Mouse (Mus musculus) liver, adult 2 months (tissue): Measurements from ENCODE around the gene Atad1. TPM values are rescaled to one million over a fixed set of nuclear protein-coding genes. Genes with fewer than 3 reads are reported as not detected.

Experiments used
- DNase-seq: peaks from one replicate; pipeline ENCODE4 v3.0.0-alpha.2; 2011; ENCODE audit warnings: low read depth, low spot score; ENCODE audit errors: extremely low read depth
- H3K27ac ChIP-seq: fragments of 200-500 bp; replicated peaks from 2 replicates; pipeline ENCODE4 v1.5.1; 2012; ENCODE audit warnings: low read depth, mild to moderate bottlenecking, control low read depth, inconsistent platforms, low read length; ENCODE audit not compliant: insufficient read depth
- H3K27me3 ChIP-seq: fragments of 200-500 bp; 2 replicates; pipeline ENCODE4 v1.6.1; 2012; ENCODE audit warnings: mild to moderate bottlenecking, moderate library complexity, low read length, inconsistent platforms; ENCODE audit not compliant: control insufficient read depth, insufficient read depth
- H3K36me3 ChIP-seq: fragments of 200-500 bp; 2 replicates; pipeline ENCODE4 v1.6.1; 2012; ENCODE audit warnings: low read length, inconsistent platforms; ENCODE audit not compliant: control insufficient read depth, insufficient read depth
- H3K4me1 ChIP-seq: fragments of 200-500 bp; 2 replicates; pipeline ENCODE4 v1.6.1; 2011; ENCODE audit warnings: low read length; ENCODE audit not compliant: control insufficient read depth, insufficient read depth
- H3K4me3 ChIP-seq: fragments of 200-500 bp; 2 replicates; pipeline ENCODE4 v1.5.1; 2011; ENCODE audit warnings: low read depth, mild to moderate bottlenecking, control low read depth, low read length, moderate library complexity; ENCODE audit not compliant: insufficient read depth
- H3K79me2 ChIP-seq: fragments of 200-500 bp; 2 replicates; pipeline ENCODE4 v1.6.1; 2012; ENCODE audit warnings: inconsistent platforms, mild to moderate bottlenecking, low read length, moderate library complexity; ENCODE audit not compliant: control insufficient read depth, insufficient read depth
- H3K9ac ChIP-seq: fragments of 200-500 bp; 2 replicates; pipeline ENCODE4 v1.6.1; 2012; ENCODE audit warnings: low read depth, mild to moderate bottlenecking, control low read depth, inconsistent platforms, low read length
- CTCF ChIP-seq: fragments of 200-500 bp; IDR thresholded peaks from 2 replicates; pipeline ENCODE4 v1.5.1; 2011; ENCODE audit warnings: low read depth, low read length, control low read depth
- POLR2A ChIP-seq: fragments of 200-500 bp; IDR thresholded peaks from 2 replicates; pipeline ENCODE4 v1.6.1; 2011; ENCODE audit warnings: low read length, control low read depth; ENCODE audit not compliant: insufficient read depth; ENCODE audit errors: extremely low read depth
- WGBS: fragments of 180-500 bp; shearing (Covaris S2); methylation state at CpG from one replicate; pipeline ENCODE4 v1.1.7; 2018; 5-methylcytosine and 5-hydroxymethylcytosine counted together
- polyA plus RNA-seq: library from polyadenylated mRNA; depleted of rRNA; stranded (reverse); fragments of >200 nt; gene quantifications from 2 replicates; pipeline ENCODE4 v1.2.3, GENCODE M21; 2012
- total RNA-seq: library from RNA; depleted of rRNA; stranded (reverse); fragments of >200 nt; gene quantifications from 2 replicates; pipeline ENCODE4 v1.2.3, GENCODE M21; 2014

Atad1 gene
- total and polyA plus RNA-seq, 2 experiments = 7.1 to 51.2 TPM

DNA sequence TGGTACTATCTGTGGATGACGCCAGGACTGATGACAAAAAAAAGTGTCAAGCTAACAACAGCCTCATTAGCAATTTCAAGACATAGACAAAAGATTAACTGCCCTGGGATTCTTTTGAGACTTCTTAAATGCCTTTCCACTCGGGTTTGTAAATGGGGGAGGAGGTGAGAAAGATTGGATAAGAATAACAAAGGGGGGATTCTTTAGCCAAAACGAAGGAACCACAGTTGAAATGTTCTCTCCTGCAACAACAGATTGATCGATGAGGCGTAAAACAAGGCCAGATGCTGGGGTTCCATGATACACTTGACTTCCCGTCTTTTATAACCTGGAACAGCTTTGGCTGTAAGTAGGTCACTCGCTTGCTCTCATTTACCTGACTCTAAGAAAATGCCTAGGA, 15.8 kb downstream of the Atad1 start:
- Histone ChIP-seq H3K36me3 (no peaks in the 10 kb centered on the region), H3K27ac (no peak overlapping the region), H3K27me3 (0 out of 2 replicates have a peak, but pooled peaks cover 3% of the 10 kb centered on the region), H3K4me1 (no peaks in the 10 kb centered on the region), H3K4me3 (no peak overlapping the region), H3K79me2 (no peaks in the 10 kb centered on the region), H3K9ac (no peak overlapping the region)
- WGBS = 72% methylated on average over 7 of the region's 7 CpGs
- no peak for DNase-seq
- no peak for TF ChIP-seq CTCF
- TF ChIP-seq POLR2A = no peak

DNA sequence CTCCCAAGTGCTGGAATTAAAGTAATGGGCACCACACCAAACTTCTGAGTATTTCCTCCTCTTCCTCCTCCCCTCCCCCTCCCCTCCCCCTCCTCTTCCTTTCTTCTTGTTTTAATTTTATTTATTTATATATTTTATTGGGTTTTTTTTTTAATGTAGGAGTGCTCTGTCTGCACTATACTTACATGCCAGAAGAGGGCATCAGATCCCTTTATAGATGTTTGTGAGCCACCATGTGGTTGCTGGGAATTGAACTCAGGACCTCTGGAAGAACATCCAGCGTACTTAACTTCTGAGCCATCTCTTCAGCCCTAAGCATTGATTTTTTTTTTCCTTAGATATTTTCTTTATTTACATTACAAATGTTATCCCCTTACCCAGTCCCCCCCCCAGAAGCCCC, 19.3 kb downstream of the Atad1 start:
- no peaks in the 10 kb centered on the region for H3K4me1 ChIP-seq
- WGBS = 91% methylated on average over 1 of the region's 1 CpGs
- H3K79me2 ChIP-seq = no peaks in the 10 kb centered on the region
- H3K4me3 ChIP-seq = no peak overlapping the region
- H3K27ac ChIP-seq = no peak overlapping the region
- no peaks in the 10 kb centered on the region for H3K27me3 ChIP-seq
- DNase-seq = no peak
- no peak for TF ChIP-seq POLR2A
- TF ChIP-seq CTCF = no peak
- H3K36me3 ChIP-seq = no peaks in the 10 kb centered on the region
- H3K9ac ChIP-seq = no peak overlapping the region

DNA sequence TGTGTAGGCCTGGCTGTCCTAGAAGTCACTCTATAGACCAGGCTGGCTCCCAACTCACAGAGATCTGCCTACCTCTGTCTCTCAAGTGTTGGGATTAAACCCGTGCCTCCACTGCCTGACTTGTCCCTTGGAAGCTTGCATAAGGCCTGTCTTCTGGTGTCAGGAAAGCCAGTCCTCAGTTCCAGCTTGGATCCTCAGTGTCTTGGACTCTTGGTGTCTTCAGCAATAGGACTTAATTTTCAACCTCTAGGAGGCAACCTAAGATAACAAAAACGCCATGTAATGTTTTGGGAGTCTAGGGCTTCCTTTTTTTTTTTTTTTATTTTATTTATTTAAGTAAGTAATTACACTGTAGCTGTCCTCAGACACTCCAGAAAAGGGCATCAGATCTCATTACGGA, 22.0 kb downstream of the Atad1 start:
- H3K9ac ChIP-seq = no peak overlapping the region
- H3K4me3 ChIP-seq = no peak overlapping the region
- no peaks in the 10 kb centered on the region for H3K36me3 ChIP-seq
- DNase-seq = peak; percentile 37
- 60% methylated on average over 3 of the region's 3 CpGs for WGBS
- H3K27me3 ChIP-seq = no peaks in the 10 kb centered on the region
- no peak overlapping the region for H3K27ac ChIP-seq
- no peaks in the 10 kb centered on the region for H3K79me2 ChIP-seq
- no peak for TF ChIP-seq POLR2A
- no peak for TF ChIP-seq CTCF
- no peaks in the 10 kb centered on the region for H3K4me1 ChIP-seq

DNA sequence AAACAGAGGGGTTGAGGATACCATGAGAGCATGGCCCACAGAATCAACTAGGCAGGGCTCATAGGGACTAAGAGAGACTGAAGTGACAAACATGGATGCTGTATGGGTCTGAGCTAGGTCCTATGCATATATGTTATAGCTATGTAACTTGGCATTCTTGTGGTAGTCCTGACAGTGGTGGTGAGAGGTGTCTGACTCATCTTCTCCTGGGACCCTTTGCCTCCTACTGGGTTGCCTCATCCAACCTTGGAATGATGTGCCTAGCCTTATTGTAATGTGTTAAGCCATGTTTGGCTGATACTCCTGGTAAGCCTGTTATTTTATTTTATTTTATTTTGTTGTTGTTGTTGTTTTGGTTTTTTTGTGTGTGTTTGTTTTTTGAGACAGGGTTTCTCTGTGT, 23.9 kb downstream of the Atad1 start:
- H3K27me3 ChIP-seq = no peaks in the 10 kb centered on the region
- peaks cover 3% of the 10 kb centered on the region; the same call in 1 of the 2 replicates for H3K79me2 ChIP-seq
- TF ChIP-seq CTCF (no peak), POLR2A (no peak)
- H3K9ac ChIP-seq = no peak overlapping the region
- no peak overlapping the region for H3K27ac ChIP-seq
- H3K36me3 ChIP-seq = no peaks in the 10 kb centered on the region
- H3K4me3 ChIP-seq = no peak overlapping the region
- no peak for DNase-seq
- H3K4me1 ChIP-seq = peaks cover 4% of the 10 kb centered on the region; the same call in 1 of the 2 replicates

DNA sequence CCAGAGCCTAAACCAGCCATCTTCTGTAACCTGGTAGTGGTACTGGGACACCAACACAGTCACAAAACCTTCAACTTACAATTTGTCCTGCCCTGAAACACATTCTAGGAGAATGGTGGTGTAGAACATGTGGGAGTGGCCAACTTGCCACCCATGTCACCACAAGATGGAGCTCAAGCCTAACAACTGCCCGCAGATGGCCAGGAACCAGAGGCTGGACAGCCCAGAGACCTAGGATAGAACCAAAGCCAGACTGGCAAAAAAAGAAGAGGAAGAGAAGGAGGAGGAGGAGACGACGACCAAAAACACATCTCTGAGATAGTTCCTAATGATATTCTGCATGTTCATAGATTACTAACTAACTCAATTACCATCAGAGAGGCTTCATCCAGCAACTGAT, 24.4 kb downstream of the Atad1 start:
- no peak overlapping the region for H3K4me3 ChIP-seq
- H3K9ac ChIP-seq = no peak overlapping the region
- H3K4me1 ChIP-seq = peaks cover 7% of the 10 kb centered on the region
- no peaks in the 10 kb centered on the region for H3K36me3 ChIP-seq
- no peak for TF ChIP-seq POLR2A
- TF ChIP-seq CTCF = peak; percentile 96
- peaks cover 6% of the 10 kb centered on the region; the same call in 1 of the 2 replicates for H3K79me2 ChIP-seq
- H3K27ac ChIP-seq = no peak overlapping the region
- no peaks in the 10 kb centered on the region for H3K27me3 ChIP-seq
- DNase-seq = peak; percentile 65
- WGBS = 2% methylated on average over 3 of the region's 3 CpGs

DNA sequence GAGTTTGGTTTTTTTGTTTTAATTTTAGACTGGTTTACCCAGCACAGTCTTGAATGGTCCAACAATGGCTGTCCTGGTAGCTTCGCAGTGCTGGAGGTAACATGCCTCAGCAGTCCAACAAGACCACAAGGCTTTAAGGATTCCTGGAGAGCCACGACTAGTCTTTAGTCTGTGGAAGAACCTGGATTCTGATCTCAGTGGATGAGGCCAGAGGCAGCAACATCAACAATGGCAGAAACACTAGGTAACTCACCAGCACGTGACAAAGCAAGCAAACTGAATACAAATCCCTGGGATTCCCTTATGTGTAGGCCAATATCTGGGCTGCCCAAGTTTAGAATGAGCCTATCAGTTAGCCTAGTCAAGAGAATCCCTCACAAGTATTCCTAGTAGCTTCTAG, 26.1 kb downstream of the Atad1 start:
- TF ChIP-seq CTCF = no peak
- TF ChIP-seq POLR2A = no peak

More for the DNA sequence above, 26.1 kb downstream of the Atad1 start:
- DNase-seq = no peak
- no peaks in the 10 kb centered on the region; the same call in 1 of the 2 replicates for H3K36me3 ChIP-seq
- H3K4me3 ChIP-seq = no peak overlapping the region
- WGBS = 88% methylated on average over 3 of the region's 3 CpGs
- H3K27me3 ChIP-seq = no peaks in the 10 kb centered on the region
- peaks cover 14% of the 10 kb centered on the region; the same call in 1 of the 2 replicates for H3K79me2 ChIP-seq
- H3K4me1 ChIP-seq = peaks cover 10% of the 10 kb centered on the region
- H3K9ac ChIP-seq = no peak overlapping the region
- H3K27ac ChIP-seq = no peak overlapping the region
